Mouse (Mus musculus) cerebellum, adult 2 months (tissue): Measurements from ENCODE around the gene 2310034G01Rik. TPM values are rescaled to one million over a fixed set of nuclear protein-coding genes. Genes with fewer than 3 reads are reported as not detected.

Experiments used
- DNase-seq, 2 experiments: peaks; one replicate each; pipeline ENCODE4 v3.0.0; 2021
- H3K27ac ChIP-seq: fragments of 200-500 bp; 2 replicates; pipeline ENCODE4 v1.5.1; 2012; ENCODE audit warnings: low read length, control low read depth, inconsistent platforms; ENCODE audit not compliant: insufficient read depth
- H3K27me3 ChIP-seq: fragments of 200-500 bp; 2 replicates; pipeline ENCODE4 v1.6.1; 2012; ENCODE audit warnings: inconsistent platforms, mild to moderate bottlenecking, low read length, moderate library complexity; ENCODE audit not compliant: control insufficient read depth, insufficient read depth
- H3K4me1 ChIP-seq: fragments of 200-500 bp; 2 replicates; pipeline ENCODE4 v1.6.1; 2011; ENCODE audit warnings: low read length; ENCODE audit not compliant: control insufficient read depth, insufficient read depth
- H3K4me3 ChIP-seq: fragments of 200-500 bp; replicated peaks from 2 replicates; pipeline ENCODE3; 2011; ENCODE audit warnings: mild to moderate bottlenecking, low read depth, low read length, control low read depth; ENCODE audit not compliant: insufficient read depth
- CTCF ChIP-seq: fragments of 200-500 bp; IDR thresholded peaks from 2 replicates; pipeline ENCODE4 v1.5.1; 2011; ENCODE audit warnings: low read depth, mild to moderate bottlenecking, control low read depth, low read length, moderate library complexity, borderline replicate concordance; ENCODE audit not compliant: insufficient read depth
- POLR2A ChIP-seq: fragments of 200-500 bp; IDR thresholded peaks from 2 replicates; pipeline ENCODE4 v1.6.1; 2011; ENCODE audit warnings: low read length, control low read depth, borderline replicate concordance; ENCODE audit not compliant: insufficient read depth
- WGBS: fragments of 180-500 bp; shearing (Covaris S2); methylation state at CpG from one replicate; pipeline ENCODE4 v1.1.7; 2018; 5-methylcytosine and 5-hydroxymethylcytosine counted together
- polyA plus RNA-seq: library from polyadenylated mRNA; depleted of rRNA; stranded (reverse); fragments of >200 nt; gene quantifications from 2 replicates; pipeline ENCODE4 v1.2.3, GENCODE M21; 2012

2310034G01Rik gene
- polyA plus RNA-seq, 1 experiment, result 1.7 TPM

DNA sequence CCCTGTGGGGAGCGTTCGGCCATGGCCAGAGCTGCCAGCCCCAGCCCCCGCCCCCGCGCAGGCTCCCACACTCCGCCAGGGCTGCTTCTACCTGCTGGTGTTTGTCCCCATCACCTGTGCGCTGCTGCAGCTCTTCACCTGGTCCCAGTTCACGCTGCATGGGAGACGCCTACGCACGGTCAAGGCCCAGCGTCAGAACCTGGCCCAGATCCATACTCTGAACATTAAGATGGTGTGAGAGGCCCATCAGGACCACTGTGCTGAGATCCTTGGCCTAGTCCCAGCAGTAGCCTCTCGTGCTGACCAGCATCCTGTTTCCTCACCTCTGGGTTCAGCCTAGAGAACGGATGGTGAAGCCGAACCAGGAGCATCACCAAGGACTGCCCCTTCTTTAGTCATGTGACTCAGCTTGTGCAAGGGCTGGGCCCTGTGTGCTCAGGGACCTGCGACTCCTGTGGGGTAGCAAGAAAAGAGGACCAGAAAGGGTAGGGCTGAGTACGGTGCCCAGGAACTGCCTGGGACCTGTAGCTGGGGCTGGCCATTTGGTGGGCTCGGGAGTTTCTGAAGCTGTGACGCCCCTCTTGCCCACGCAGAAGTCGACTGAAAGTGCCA, 24.5 kb upstream of the 2310034G01Rik start:
- peak; percentile 39 to 45 for DNase-seq
- Histone ChIP-seq H3K27ac (no peak overlapping the region), H3K4me1 (peaks cover 5% of the 10 kb centered on the region), H3K27me3 (no peaks in the 10 kb centered on the region), H3K4me3 (no peak overlapping the region)
- whole genome bisulfite sequencing, result 25% methylated on average over 21 of the region's 21 CpGs
- TF ChIP-seq POLR2A (0 out of 2 replicates have a peak, but pooled peaks have one; percentile 14), CTCF (no peak)

DNA sequence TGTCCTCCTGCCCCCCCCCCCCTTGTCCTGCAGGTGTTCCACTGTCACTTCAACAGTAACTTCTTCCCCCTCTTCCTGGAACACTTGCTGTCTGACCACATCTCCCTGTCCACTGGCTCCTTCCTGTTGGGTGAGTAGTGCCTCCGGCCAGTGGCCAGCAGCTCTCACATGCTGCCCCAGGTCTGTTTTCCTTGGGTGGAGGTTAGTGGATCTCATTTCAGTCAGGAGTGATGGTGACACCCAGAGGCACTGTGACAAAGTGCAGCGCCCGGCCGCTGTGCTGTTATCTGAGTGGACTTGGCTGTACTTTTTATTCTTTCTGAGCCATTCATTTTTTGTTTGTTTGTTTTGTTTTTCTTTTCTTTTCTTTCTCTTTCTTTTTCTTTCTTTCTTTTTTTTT, 19.1 kb upstream of the 2310034G01Rik start:
- WGBS, result 11% methylated on average over 4 of the region's 4 CpGs
- H3K27ac ChIP-seq, result no peak overlapping the region
- H3K4me1 ChIP-seq, result peaks cover 8% of the 10 kb centered on the region; the same call in 1 of the 2 replicates
- no peak overlapping the region for H3K4me3 ChIP-seq
- H3K27me3 ChIP-seq, result no peaks in the 10 kb centered on the region
- DNase-seq, result peak; percentile 66 to 79
- TF ChIP-seq CTCF (peak; percentile 81), POLR2A (no peak)

DNA sequence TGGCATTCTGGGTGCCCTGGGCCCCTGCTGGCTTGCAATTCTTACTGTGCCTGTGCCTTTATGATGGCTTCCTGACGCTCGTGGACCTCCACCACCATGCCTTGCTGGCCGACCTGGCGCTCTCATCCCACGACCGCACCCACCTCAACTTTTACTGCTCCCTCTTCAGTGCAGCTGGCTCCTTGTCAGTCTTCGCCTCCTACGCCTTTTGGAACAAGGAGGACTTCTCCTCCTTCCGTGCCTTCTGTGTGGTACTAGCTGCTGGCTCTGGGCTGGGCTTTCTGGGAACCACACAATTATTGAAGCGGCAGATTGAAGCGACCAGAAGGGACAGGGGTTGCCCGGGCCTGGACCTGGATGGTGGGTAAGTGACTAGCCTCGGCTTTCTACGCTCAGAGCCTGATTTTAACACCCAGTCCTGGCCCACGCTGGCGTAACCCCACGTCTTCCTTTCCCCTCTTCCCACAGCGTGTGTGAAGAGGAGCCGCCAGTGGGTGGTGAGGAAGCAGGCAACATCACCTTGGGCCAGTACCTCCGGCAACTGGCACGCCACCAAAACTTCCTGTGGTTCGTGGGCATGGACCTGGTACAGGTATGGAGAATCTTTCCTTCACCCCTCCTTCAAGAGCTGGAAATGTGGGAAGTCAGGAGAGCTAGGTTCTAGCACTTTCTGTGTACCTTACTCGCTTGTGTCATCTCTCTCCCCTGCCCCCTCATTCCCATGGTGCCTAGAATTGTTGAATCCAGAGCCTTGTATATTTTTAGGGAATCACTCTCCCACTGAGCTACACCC, 17.9 kb upstream of the 2310034G01Rik start:
- no peak overlapping the region for H3K27ac ChIP-seq
- DNase-seq, result no peak

DNA sequence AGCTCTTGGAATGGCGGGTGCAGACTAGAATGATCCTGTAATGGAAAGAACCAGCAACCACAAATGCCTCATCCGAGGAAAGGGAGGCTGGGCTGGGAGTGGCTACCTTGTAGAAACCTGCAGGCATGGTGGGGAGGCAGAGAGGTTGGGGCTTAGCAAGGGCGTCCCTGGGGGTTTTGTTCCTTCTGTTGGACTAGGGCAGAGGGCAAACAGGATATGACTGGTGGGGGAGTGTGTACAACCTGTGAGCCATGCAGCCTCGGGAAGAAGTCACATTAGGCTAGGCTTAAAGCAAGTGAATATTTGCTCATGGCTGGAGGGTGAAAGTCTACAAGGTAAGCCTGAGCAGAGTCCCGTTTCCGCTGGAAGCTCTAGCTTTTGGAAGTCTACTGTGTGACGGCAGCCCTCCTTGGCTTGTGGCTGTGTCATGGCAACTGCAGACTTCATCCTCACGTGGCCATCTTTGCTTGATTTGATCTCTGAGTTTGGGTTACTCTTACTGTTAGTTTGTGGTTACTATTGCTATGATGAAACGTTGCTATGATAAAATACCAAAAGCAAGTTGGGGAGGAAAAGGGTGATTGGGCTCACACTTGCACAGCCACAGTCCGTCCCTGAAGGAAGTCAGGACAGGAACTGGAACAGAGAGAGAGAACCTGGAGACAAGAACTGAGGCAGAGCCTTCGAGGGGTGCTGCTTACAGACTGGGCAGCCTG, 13.3 kb upstream of the 2310034G01Rik start:
- WGBS, result 85% methylated on average over 11 of the region's 11 CpGs
- DNase-seq, result no peak
- no peaks in the 10 kb centered on the region for H3K27me3 ChIP-seq
- peaks cover 8% of the 10 kb centered on the region; the same call in 1 of the 2 replicates for H3K4me1 ChIP-seq
- H3K27ac ChIP-seq, result no peak overlapping the region
- H3K4me3 ChIP-seq, result no peak overlapping the region
- TF ChIP-seq POLR2A (no peak), CTCF (no peak)

More for the DNA sequence above, 17.9 kb upstream of the 2310034G01Rik start:
- Histone ChIP-seq H3K4me1 (peaks cover 8% of the 10 kb centered on the region; the same call in 1 of the 2 replicates), H3K27me3 (no peaks in the 10 kb centered on the region), H3K4me3 (no peak overlapping the region)
- no peak for TF ChIP-seq POLR2A
- TF ChIP-seq CTCF, result no peak
- 46% methylated on average over 23 of the region's 23 CpGs for WGBS

- no peaks in the 10 kb centered on the region for H3K27me3 ChIP-seq
- WGBS, result 21% methylated on average over 8 of the region's 8 CpGs
- DNase-seq, result peak in 1 of 2 experiments; percentile 16
These were observed 12.0 kb upstream of the 2310034G01Rik start for GRCm38 (mm10) chr19:46362104-46362503.

DNA sequence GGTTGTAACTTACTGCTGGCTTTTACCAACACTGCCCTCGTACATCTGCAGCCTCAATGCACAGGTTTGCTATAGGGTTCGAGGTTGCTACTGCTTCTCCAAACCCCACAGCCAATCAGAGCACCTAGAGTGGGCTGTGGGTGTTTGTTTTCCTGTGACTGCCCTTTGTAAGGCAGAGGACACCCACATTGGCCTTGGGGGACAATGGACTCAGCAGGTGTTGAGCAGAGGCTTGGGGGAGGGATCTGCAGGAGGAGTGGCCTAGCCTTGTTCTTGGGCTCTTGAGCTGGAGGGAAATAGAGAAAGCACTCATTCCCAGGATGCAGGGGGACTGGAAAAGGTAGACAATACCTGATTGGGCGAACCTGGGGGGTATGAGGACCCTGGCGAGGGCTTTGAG, 8.3 kb upstream of the 2310034G01Rik start:
- no peak for DNase-seq
- no peaks in the 10 kb centered on the region for H3K27me3 ChIP-seq
- H3K4me3 ChIP-seq, result no peak overlapping the region
- TF ChIP-seq POLR2A, result no peak
- no peak for TF ChIP-seq CTCF
- no peaks in the 10 kb centered on the region for H3K4me1 ChIP-seq
- 78% methylated on average over 4 of the region's 4 CpGs for WGBS
- no peak overlapping the region for H3K27ac ChIP-seq

More at GRCm38 (mm10) chr19:46362104-46362503, 12.0 kb upstream of the 2310034G01Rik start:
- Histone ChIP-seq H3K4me3 (no peak overlapping the region), H3K4me1 (no peaks in the 10 kb centered on the region), H3K27ac (no peak overlapping the region)
- TF ChIP-seq POLR2A (no peak), CTCF (no peak)
